Mouse (Mus musculus): ENCODE data around the gene Sec24d.

GRCm38 (mm10) chr3:123301521-123301920 is 34.3 kb downstream of the Sec24d start:
- TF ChIP-seq CTCF (IDR thresholded peaks at IDR 0.05; ENCODE audit: control insufficient read depth, insufficient read depth, low read length) (no peak), POLR2A (IDR thresholded peaks at IDR 0.05; ENCODE audit: borderline replicate concordance, control insufficient read depth, low read depth, low read length) (no peak)

Data from bone marrow, adult 2 months (tissue).